Mouse (Mus musculus): ENCODE measurements around the gene Gm49630.
"Not testable (repeated sequence)": the region's sequence is repeated elsewhere in the genome, so short reads cannot be mapped to it uniquely, and the experiment has no call there.

Gene Gm49630

GRCm38 (mm10) chr17:7366676-7367374 lies 5.0 kb downstream of the Gm49630 start:
- peak; percentile 21 to 42 for DNase-seq (ENCODE audit: low spot score in 2 of 2)

- DNase-seq (ENCODE audit: low spot score in 2 of 2) = not testable (repeated sequence)
These were observed 5.5 kb downstream of the Gm49630 start for GRCm38 (mm10) chr17:7366265-7366664.

- not testable (repeated sequence) for DNase-seq (ENCODE audit: low spot score in 2 of 2)
These were observed 6.2 kb downstream of the Gm49630 start for GRCm38 (mm10) chr17:7365615-7366014.

- peak in 1 of 2 experiments; percentile 15 for DNase-seq (ENCODE audit: low spot score in 2 of 2)
These were observed 10.9 kb downstream of the Gm49630 start for GRCm38 (mm10) chr17:7360749-7361465.

GRCm38 (mm10) chr17:7359806-7360205 lies 12.0 kb downstream of the Gm49630 start:
- DNase-seq (ENCODE audit: low spot score in 2 of 2) = not testable (repeated sequence)

- not testable (repeated sequence) for DNase-seq (ENCODE audit: low spot score in 2 of 2)
These were observed 19.2 kb downstream of the Gm49630 start, which contains the start of gene Ttll2 for GRCm38 (mm10) chr17:7352596-7352995. Ttll2 (minus strand) TSS chr17:7352696.

GRCm38 (mm10) chr17:7348765-7349164 lies 23.0 kb downstream of the Gm49630 start:
- DNase-seq (ENCODE audit: low spot score in 2 of 2) = not testable (repeated sequence)

GRCm38 (mm10) chr17:7337381-7337780 lies 34.4 kb downstream of the Gm49630 start:
- not testable (repeated sequence) for DNase-seq (ENCODE audit: low spot score in 2 of 2)

- not testable (repeated sequence) for DNase-seq (ENCODE audit: low spot score in 2 of 2)
These were observed 39.0 kb downstream of the Gm49630 start for GRCm38 (mm10) chr17:7332745-7333144.

- not testable (repeated sequence) for DNase-seq (ENCODE audit: low spot score in 2 of 2)
These were observed 45.4 kb downstream of the Gm49630 start for GRCm38 (mm10) chr17:7326415-7326814.

- DNase-seq (ENCODE audit: low spot score in 2 of 2) = not testable (repeated sequence)
These were observed 47.4 kb downstream of the Gm49630 start, which contains the start of gene Tcp10a for GRCm38 (mm10) chr17:7324346-7324745. Tcp10a (plus strand) TSS chr17:7324646.

GRCm38 (mm10) chr17:7319789-7320188 lies 52.0 kb downstream of the Gm49630 start:
- DNase-seq (ENCODE audit: low spot score in 2 of 2) = not testable (repeated sequence)

- not testable (repeated sequence) for DNase-seq (ENCODE audit: low spot score in 2 of 2)
These were observed 55.9 kb downstream of the Gm49630 start for GRCm38 (mm10) chr17:7315693-7316382.

GRCm38 (mm10) chr17:7306278-7307196 lies 65.2 kb downstream of the Gm49630 start:
- peak; percentile 54 to 85 for DNase-seq (ENCODE audit: low spot score in 2 of 2)

All from left cerebral cortex, adult 9 months (tissue).